Mouse (Mus musculus) neural tube, embryonic 10.5 days (tissue): Measurements from ENCODE around the gene Dag1.
A peak's percentile ranks its signal among the peaks of the same experiment; 100 is the strongest.
"Not testable (repeated sequence)": the region's sequence is repeated elsewhere in the genome, so short reads cannot be mapped to it uniquely, and the experiment has no call there.

Experiments
- DNase-seq: peaks from one replicate; pipeline ENCODE4 v3.0.0-alpha.2; 2017; ENCODE audit warnings: low spot score; ENCODE audit errors: extremely low spot score

The Dag1 gene

GRCm38 (mm10) chr9:108232908-108233307, 30.9 kb downstream of the Dag1 start:
- no peak for DNase-seq

GRCm38 (mm10) chr9:108227911-108228649, 35.7 kb downstream of the Dag1 start:
- DNase-seq, result no peak

- no peak for DNase-seq
Measured at GRCm38 (mm10) chr9:108225166-108225565, 38.6 kb downstream of the Dag1 start.

- no peak for DNase-seq
Measured at GRCm38 (mm10) chr9:108223633-108224032, 40.1 kb downstream of the Dag1 start.

- no peak for DNase-seq
Measured at GRCm38 (mm10) chr9:108221566-108221965, 42.2 kb downstream of the Dag1 start.

GRCm38 (mm10) chr9:108220380-108220774, 43.4 kb downstream of the Dag1 start:
- no peak for DNase-seq

GRCm38 (mm10) chr9:108219766-108220379, 43.9 kb downstream of the Dag1 start:
- DNase-seq, result no peak

GRCm38 (mm10) chr9:108217936-108218543, 45.7 kb downstream of the Dag1 start:
- DNase-seq, result no peak

GRCm38 (mm10) chr9:108217406-108217805, 46.4 kb downstream of the Dag1 start:
- DNase-seq, result no peak

- peak; percentile 32 for DNase-seq
Measured at GRCm38 (mm10) chr9:108213105-108213504, 50.7 kb downstream of the Dag1 start.

GRCm38 (mm10) chr9:108212426-108212825, 51.3 kb downstream of the Dag1 start:
- no peak for DNase-seq

GRCm38 (mm10) chr9:108205571-108205901, 58.2 kb downstream of the Dag1 start:
- DNase-seq, result no peak

GRCm38 (mm10) chr9:108204884-108205570, 58.7 kb downstream of the Dag1 start:
- DNase-seq, result peak; percentile 33

- DNase-seq, result peak; percentile 55
Measured at GRCm38 (mm10) chr9:108203015-108203414, 60.7 kb downstream of the Dag1 start.

- DNase-seq, result no peak
Measured at GRCm38 (mm10) chr9:108202169-108202568, 61.6 kb downstream of the Dag1 start.

- peak; percentile 88 for DNase-seq
Measured at GRCm38 (mm10) chr9:108201160-108201559, 62.6 kb downstream of the Dag1 start.

GRCm38 (mm10) chr9:108198621-108199020, 65.1 kb downstream of the Dag1 start:
- DNase-seq, result no peak

GRCm38 (mm10) chr9:108196920-108197677, 66.7 kb downstream of the Dag1 start:
- DNase-seq, result peak; percentile 30

GRCm38 (mm10) chr9:108196222-108196621, 67.5 kb downstream of the Dag1 start:
- not testable (repeated sequence) for DNase-seq

- peak; percentile 86 for DNase-seq
Measured at GRCm38 (mm10) chr9:108189787-108190679, 73.7 kb downstream of the Dag1 start, which contains the start of gene Bsn. TSS of gene Bsn (minus strand) at chr9:108190384.
